Mouse (Mus musculus) MEL (cell line): Measurements from ENCODE around the gene Sgk1.

Experiments
- CTCF ChIP-seq, 3 experiments: IDR thresholded peaks in 2 of 3; conservative IDR thresholded peaks in 1 of 3; 2 replicates each; pipeline ENCODE4 v1.5.1; 2011 to 2012; ENCODE audit warnings: low read length in 3 of 3, low read depth in 2 of 3, mild to moderate bottlenecking in 2 of 3, improper control_type of control experiment in 1 of 3, inconsistent platforms in 1 of 3, mixed read lengths in 1 of 3, moderate library complexity in 1 of 3; ENCODE audit not compliant: control insufficient read depth in 1 of 3, insufficient read depth in 1 of 3, poor library complexity in 1 of 3, severe bottlenecking in 1 of 3
- EP300 ChIP-seq, 2 experiments: IDR thresholded peaks; 2 replicates each; pipeline ENCODE4 v1.6.1; 2011; ENCODE audit warnings: improper control_type of control experiment in 2 of 2, low read length in 2 of 2, low read depth in 1 of 2, mild to moderate bottlenecking in 1 of 2
- GATA1 ChIP-seq: IDR thresholded peaks from 2 replicates; pipeline ENCODE4 v1.6.1; 2011; ENCODE audit warnings: low read depth, low read length, improper control_type of control experiment
- HCFC1 ChIP-seq: IDR thresholded peaks from 2 replicates; pipeline ENCODE4 v1.6.1; 2012; ENCODE audit warnings: low read depth, mild to moderate bottlenecking, inconsistent platforms, low read length, improper control_type of control experiment, moderate library complexity
- MAFK ChIP-seq: IDR thresholded peaks from 2 replicates; pipeline ENCODE4 v1.6.1; 2011; ENCODE audit warnings: low read depth, mild to moderate bottlenecking, low read length, improper control_type of control experiment, borderline replicate concordance
- MEF2A ChIP-seq: IDR thresholded peaks from 2 replicates; pipeline ENCODE4 v1.6.1; 2014; ENCODE audit warnings: low read depth, mild to moderate bottlenecking, inconsistent platforms, low read length, improper control_type of control experiment; ENCODE audit not compliant: poor library complexity, insufficient replicate concordance, severe bottlenecking; ENCODE audit errors: extremely low read depth
- MYC ChIP-seq: IDR thresholded peaks from 2 replicates; pipeline ENCODE4 v1.6.1; 2011; ENCODE audit warnings: low read depth, mild to moderate bottlenecking, low read length, improper control_type of control experiment, moderate library complexity
- POLR2A ChIP-seq, 2 experiments: IDR thresholded peaks; 2 replicates each; pipeline ENCODE4 v1.6.1; 2011 to 2012; ENCODE audit warnings: low read length in 2 of 2, mild to moderate bottlenecking in 2 of 2, control low read depth in 1 of 2, improper control_type of control experiment in 1 of 2, low read depth in 1 of 2, moderate library complexity in 1 of 2; ENCODE audit not compliant: control insufficient read depth in 1 of 2, insufficient read depth in 1 of 2, poor library complexity in 1 of 2
- POLR2AphosphoS5 ChIP-seq: IDR thresholded peaks from 2 replicates; pipeline ENCODE4 v1.6.1; 2012; ENCODE audit warnings: low read depth, borderline replicate concordance, mild to moderate bottlenecking, inconsistent platforms, low read length, moderate library complexity, mixed read lengths
- RCOR1 ChIP-seq: IDR thresholded peaks from 2 replicates; pipeline ENCODE4 v1.6.1; 2012; ENCODE audit warnings: low read depth, mild to moderate bottlenecking, inconsistent platforms, low read length, improper control_type of control experiment
- SIN3A ChIP-seq: IDR thresholded peaks from 2 replicates; pipeline ENCODE4 v1.6.1; 2012; ENCODE audit warnings: low read length, improper control_type of control experiment, inconsistent platforms
- TBP ChIP-seq: IDR thresholded peaks from 2 replicates; pipeline ENCODE4 v1.8.0; 2011; ENCODE audit warnings: low read depth, low read length, improper control_type of control experiment

DNA sequence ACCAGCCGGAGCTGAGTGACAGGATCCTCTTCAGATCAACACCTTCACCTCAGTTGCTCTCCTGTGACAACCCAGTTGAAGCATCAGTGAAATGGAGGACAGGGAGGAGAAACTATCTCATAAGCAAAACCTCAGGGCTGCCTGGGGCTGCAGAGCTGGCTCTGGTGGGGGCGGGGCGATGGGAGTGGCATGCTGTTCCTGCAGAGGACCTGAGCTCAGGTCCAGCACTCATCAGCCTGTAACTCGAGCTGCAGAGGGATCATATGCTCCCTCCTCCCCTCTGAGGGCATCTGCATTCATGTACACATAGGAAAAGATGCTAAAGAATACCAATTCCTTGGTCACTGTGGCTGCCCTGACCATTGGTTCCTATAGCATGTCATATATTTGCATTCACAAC is 15.5 kb upstream of the Sgk1 start:
- TF ChIP-seq GATA1 (no peak), CTCF (IDR thresholded peaks at IDR 0.05 in 2 of 3, conservative IDR thresholded peaks at IDR 0.05 in 1 of 3; ENCODE audit: control insufficient read depth in 1 of 3, insufficient read depth in 1 of 3, low read depth in 2 of 3, low read length in 3 of 3, poor library complexity in 1 of 3, severe bottlenecking in 1 of 3) (no peak), MAFK (no peak), HCFC1 (no peak), TBP (no peak), POLR2A (IDR thresholded peaks at IDR 0.05; ENCODE audit: control insufficient read depth in 1 of 2, insufficient read depth in 1 of 2, low read depth in 1 of 2, low read length in 2 of 2, poor library complexity in 1 of 2) (no peak), EP300 (IDR thresholded peaks at IDR 0.05; ENCODE audit: low read depth in 1 of 2, low read length in 2 of 2) (no peak), POLR2AphosphoS5 (no peak), RCOR1 (no peak), SIN3A (no peak), MEF2A (no peak), MYC (no peak)
